Mouse (Mus musculus) midbrain, embryonic 11.5 days (tissue): ENCODE results near the gene Clybl. TPM values are rescaled to one million over a fixed set of nuclear protein-coding genes. Genes with fewer than 3 reads are reported as not detected.

Source experiments
- ATAC-seq: fragments of 200-750 bp; cut with Nextera tagmentation; 2 replicates; pipeline ENCODE4 v1.8.0; 2017; ENCODE audit warnings: moderate TSS enrichment, moderate library complexity; ENCODE audit not compliant: low FRiP score
- DNase-seq: peaks from one replicate; pipeline ENCODE4 v3.0.0; 2015; ENCODE audit warnings: low spot score; ENCODE audit errors: missing footprints
- H3K27ac ChIP-seq: fragments of 300-500 bp; sonication (generic); 2 replicates; pipeline ENCODE4 v1.5.1; 2014; ENCODE audit warnings: low read depth, low read length
- H3K27me3 ChIP-seq: fragments of 300-500 bp; sonication (generic); 2 replicates; pipeline ENCODE4 v1.6.1; 2014; ENCODE audit warnings: mild to moderate bottlenecking, low read length, moderate library complexity, mixed read lengths; ENCODE audit not compliant: control insufficient read depth, insufficient read depth
- H3K36me3 ChIP-seq: fragments of 300-500 bp; sonication (generic); 2 replicates; pipeline ENCODE4 v1.6.1; 2014; ENCODE audit warnings: mild to moderate bottlenecking, low read length, moderate library complexity, mixed read lengths; ENCODE audit not compliant: control insufficient read depth, insufficient read depth
- H3K4me1 ChIP-seq: fragments of 300-500 bp; sonication (generic); 2 replicates; pipeline ENCODE4 v1.6.1; 2014; ENCODE audit warnings: low read length; ENCODE audit not compliant: control insufficient read depth, insufficient read depth
- H3K4me2 ChIP-seq: fragments of 300-500 bp; sonication (generic); 2 replicates; pipeline ENCODE4 v1.6.1; 2014; ENCODE audit warnings: mild to moderate bottlenecking, moderate library complexity
- H3K4me3 ChIP-seq: fragments of 300-500 bp; sonication (generic); 2 replicates; pipeline ENCODE4 v1.5.1; 2014; ENCODE audit warnings: low read depth, low read length
- H3K9ac ChIP-seq: fragments of 300-500 bp; sonication (generic); 2 replicates; pipeline ENCODE4 v1.6.1; 2014; ENCODE audit warnings: low read length
- H3K9me3 ChIP-seq: fragments of 300-500 bp; sonication (generic); 2 replicates; pipeline ENCODE4 v1.6.1; 2016; ENCODE audit warnings: low read length; ENCODE audit not compliant: control insufficient read depth
- WGBS: fragments of 180-500 bp; shearing (Covaris S2); extraction: QIAGEN DNeasy Blood & Tissue Kit; methylation state at CpG from one replicate; pipeline ENCODE4 v1.1.7; 2014; 5-methylcytosine and 5-hydroxymethylcytosine counted together
- polyA plus RNA-seq: library from polyadenylated mRNA; unstranded; fragments of >200 nt; fragmentation: Nextera tagmentation; extraction: Ambion mirVana; gene quantifications from 2 replicates; pipeline ENCODE4 v1.2.1, GENCODE M21; 2014

Clybl gene
- polyA plus RNA-seq, 1 experiment from 2014 or later = 31.5 TPM

GRCm38 (mm10) chr14:122364026-122364425 lies 182.5 kb downstream of the Clybl start:
- Histone ChIP-seq H3K4me3 (no peak overlapping the region), H3K27me3 (peaks cover 15% of the 10 kb centered on the region), H3K27ac (no peak overlapping the region), H3K36me3 (no peaks in the 10 kb centered on the region), H3K9ac (no peak overlapping the region), H3K4me2 (no peak overlapping the region), H3K9me3 (no peaks in the 10 kb centered on the region), H3K4me1 (no peaks in the 10 kb centered on the region)
- ATAC-seq = no peak
- no peak for DNase-seq
- 90% methylated on average over 3 of the region's 3 CpGs for WGBS

- no peaks in the 10 kb centered on the region for H3K36me3 ChIP-seq
- H3K9me3 ChIP-seq = no peaks in the 10 kb centered on the region
- no peak overlapping the region for H3K27ac ChIP-seq
- 80% methylated on average over 28 of the region's 28 CpGs for WGBS
- no peak overlapping the region for H3K4me2 ChIP-seq
- ATAC-seq (no peak; the same call in 1 of the 2 replicates), DNase-seq (no peak)
- H3K27me3 ChIP-seq = peaks cover 39% of the 10 kb centered on the region
- no peak overlapping the region for H3K9ac ChIP-seq
- no peaks in the 10 kb centered on the region for H3K4me1 ChIP-seq
- no peak overlapping the region for H3K4me3 ChIP-seq
Measured at GRCm38 (mm10) chr14:122367252-122367868, 185.9 kb downstream of the Clybl start.

GRCm38 (mm10) chr14:122367882-122368418 lies 186.4 kb downstream of the Clybl start:
- DNase-seq (no peak), ATAC-seq (no peak)
- H3K4me3 ChIP-seq = no peak overlapping the region
- 84% methylated on average over 3 of the region's 3 CpGs for WGBS
- H3K4me1 ChIP-seq = no peaks in the 10 kb centered on the region
- H3K27ac ChIP-seq = no peak overlapping the region
- H3K4me2 ChIP-seq = no peak overlapping the region
- H3K9me3 ChIP-seq = no peaks in the 10 kb centered on the region
- no peaks in the 10 kb centered on the region for H3K36me3 ChIP-seq
- H3K9ac ChIP-seq = no peak overlapping the region
- H3K27me3 ChIP-seq = peaks cover 43% of the 10 kb centered on the region

- WGBS = 80% methylated on average over 8 of the region's 8 CpGs
- no peak overlapping the region for H3K4me3 ChIP-seq
Measured at GRCm38 (mm10) chr14:122368501-122368900, 187.0 kb downstream of the Clybl start.

GRCm38 (mm10) chr14:122371979-122372378 lies 190.5 kb downstream of the Clybl start:
- Histone ChIP-seq H3K27me3 (peaks cover 59% of the 10 kb centered on the region), H3K36me3 (no peaks in the 10 kb centered on the region), H3K4me1 (peaks cover 15% of the 10 kb centered on the region), H3K9me3 (no peaks in the 10 kb centered on the region), H3K9ac (no peak overlapping the region), H3K27ac (no peak overlapping the region), H3K4me2 (no peak overlapping the region), H3K4me3 (no peak overlapping the region)
- 62% methylated on average over 5 of the region's 5 CpGs for WGBS
- DNase-seq = no peak
- ATAC-seq = no peak

More at GRCm38 (mm10) chr14:122368501-122368900, 187.0 kb downstream of the Clybl start:
- Histone ChIP-seq H3K27me3 (peaks cover 43% of the 10 kb centered on the region), H3K27ac (no peak overlapping the region), H3K4me2 (no peak overlapping the region), H3K9me3 (no peaks in the 10 kb centered on the region), H3K36me3 (no peaks in the 10 kb centered on the region), H3K9ac (no peak overlapping the region), H3K4me1 (no peaks in the 10 kb centered on the region; the same call in 1 of the 2 replicates)
- no peak for DNase-seq
- no peak for ATAC-seq

- H3K4me3 ChIP-seq = no peak overlapping the region
- H3K27me3 ChIP-seq = peaks cover 58% of the 10 kb centered on the region
- no peaks in the 10 kb centered on the region for H3K9me3 ChIP-seq
- ATAC-seq (peak; percentile 86), DNase-seq (peak; percentile 96)
- no peak overlapping the region for H3K9ac ChIP-seq
- H3K4me1 ChIP-seq = peaks cover 26% of the 10 kb centered on the region
- H3K36me3 ChIP-seq = no peaks in the 10 kb centered on the region
- H3K4me2 ChIP-seq = peak overlapping the region; percentile 27
- H3K27ac ChIP-seq = no peak overlapping the region
- 4% methylated on average over 19 of the region's 19 CpGs for WGBS
Measured at GRCm38 (mm10) chr14:122373458-122373857, 192.0 kb downstream of the Clybl start.

- ATAC-seq (peak; percentile 62), DNase-seq (peak; percentile 93)
- H3K27ac ChIP-seq = no peak overlapping the region
- H3K9me3 ChIP-seq = no peaks in the 10 kb centered on the region
- H3K4me1 ChIP-seq = peaks cover 26% of the 10 kb centered on the region
- no peaks in the 10 kb centered on the region for H3K36me3 ChIP-seq
- H3K9ac ChIP-seq = no peak overlapping the region
- H3K4me3 ChIP-seq = no peak overlapping the region
- H3K27me3 ChIP-seq = peaks cover 58% of the 10 kb centered on the region
- 5% methylated on average over 9 of the region's 9 CpGs for WGBS
- H3K4me2 ChIP-seq = peak overlapping the region; percentile 1; the same call in 1 of the 2 replicates
Measured at GRCm38 (mm10) chr14:122374285-122374997, 192.9 kb downstream of the Clybl start.

- no peaks in the 10 kb centered on the region for H3K36me3 ChIP-seq
- H3K4me3 ChIP-seq = no peak overlapping the region
- H3K27ac ChIP-seq = peak overlapping the region; percentile 78
- WGBS = 15% methylated on average over 12 of the region's 12 CpGs
- DNase-seq (peak; percentile 93), ATAC-seq (no peak)
- peaks cover 26% of the 10 kb centered on the region for H3K4me1 ChIP-seq
- H3K4me2 ChIP-seq = peak overlapping the region; percentile 24; the same call in 1 of the 2 replicates
- H3K9ac ChIP-seq = peak overlapping the region; percentile 38
- H3K9me3 ChIP-seq = no peaks in the 10 kb centered on the region
- H3K27me3 ChIP-seq = peaks cover 56% of the 10 kb centered on the region
Measured at GRCm38 (mm10) chr14:122375070-122375811, 193.7 kb downstream of the Clybl start.
